Mouse (Mus musculus) layer of hippocampus, adult 9-11 months (tissue): ENCODE results near the gene Umps.
A peak's percentile ranks its signal among the peaks of the same experiment; 100 is the strongest.

ENCODE experiments used
- DNase-seq: peaks from one replicate; pipeline ENCODE4 v3.0.0; 2022

Umps gene

GRCm38 (mm10) chr16:33927263-33927824 lies 39.5 kb downstream of the Umps start:
- DNase-seq, result no peak

- no peak for DNase-seq
Measured at GRCm38 (mm10) chr16:33923758-33924157, 43.1 kb downstream of the Umps start.

GRCm38 (mm10) chr16:33923001-33923316 lies 43.9 kb downstream of the Umps start:
- DNase-seq, result no peak

GRCm38 (mm10) chr16:33922111-33923000 lies 44.5 kb downstream of the Umps start:
- DNase-seq, result peak; percentile 85

GRCm38 (mm10) chr16:33921514-33921913 lies 45.3 kb downstream of the Umps start:
- DNase-seq, result no peak

GRCm38 (mm10) chr16:33917926-33918325 lies 48.9 kb downstream of the Umps start:
- no peak for DNase-seq

GRCm38 (mm10) chr16:33917390-33917789 lies 49.4 kb downstream of the Umps start:
- peak; percentile 49 for DNase-seq

- DNase-seq, result peak; percentile 32
Measured at GRCm38 (mm10) chr16:33916473-33917251, 50.2 kb downstream of the Umps start.

GRCm38 (mm10) chr16:33914997-33915396 lies 51.8 kb downstream of the Umps start:
- DNase-seq, result peak; percentile 52

- no peak for DNase-seq
Measured at GRCm38 (mm10) chr16:33908239-33908638, 58.6 kb downstream of the Umps start.
